Mouse (Mus musculus) limb, embryonic 15.5 days (tissue): ENCODE measurements around the gene Card9. TPM values are rescaled to one million over a fixed set of nuclear protein-coding genes. Genes with fewer than 3 reads are reported as not detected.

Source experiments
- ATAC-seq: fragments of 200-750 bp; cut with Nextera tagmentation; 2 replicates; pipeline ENCODE4 v1.8.0; 2017; ENCODE audit warnings: low read depth, moderate TSS enrichment; ENCODE audit not compliant: insufficient number of reproducible peaks, low FRiP score, low TSS enrichment
- H3K27ac ChIP-seq: fragments of 300-500 bp; sonication (generic); 2 replicates; pipeline ENCODE4 v1.5.1; 2015; ENCODE audit warnings: moderate library complexity, mild to moderate bottlenecking, inconsistent platforms
- H3K27me3 ChIP-seq: fragments of 300-500 bp; sonication (generic); 2 replicates; pipeline ENCODE4 v1.6.1; 2015; ENCODE audit warnings: inconsistent platforms
- H3K36me3 ChIP-seq: fragments of 300-500 bp; sonication (generic); 2 replicates; pipeline ENCODE4 v1.6.1; 2015; ENCODE audit warnings: inconsistent platforms
- H3K4me1 ChIP-seq: fragments of 300-500 bp; sonication (generic); 2 replicates; pipeline ENCODE4 v1.6.1; 2015; ENCODE audit warnings: inconsistent platforms
- H3K4me2 ChIP-seq: fragments of 300-500 bp; sonication (generic); 2 replicates; pipeline ENCODE4 v1.6.1; 2015; ENCODE audit warnings: mild to moderate bottlenecking, inconsistent platforms
- H3K4me3 ChIP-seq: fragments of 300-500 bp; sonication (generic); 2 replicates; pipeline ENCODE4 v1.5.1; 2015; ENCODE audit warnings: mild to moderate bottlenecking, inconsistent platforms
- H3K9ac ChIP-seq: fragments of 300-500 bp; sonication (generic); 2 replicates; pipeline ENCODE4 v1.6.1; 2015; ENCODE audit warnings: inconsistent platforms
- H3K9me3 ChIP-seq: fragments of 300-500 bp; sonication (generic); 2 replicates; pipeline ENCODE4 v1.6.1; 2016; ENCODE audit warnings: inconsistent platforms
- WGBS: fragments of 180-500 bp; shearing (Covaris S2); methylation state at CpG from one replicate; pipeline ENCODE4 v1.1.7; 2015; 5-methylcytosine and 5-hydroxymethylcytosine counted together
- polyA plus RNA-seq: library from polyadenylated mRNA; unstranded; fragments of >200 nt; fragmentation: Nextera tagmentation; extraction: Ambion mirVana; gene quantifications from 2 replicates; pipeline ENCODE4 v1.2.1, GENCODE M21; 2015

Gene Card9
- polyA plus RNA-seq: 0.83 and 1.1 TPM in 2 replicates

DNA sequence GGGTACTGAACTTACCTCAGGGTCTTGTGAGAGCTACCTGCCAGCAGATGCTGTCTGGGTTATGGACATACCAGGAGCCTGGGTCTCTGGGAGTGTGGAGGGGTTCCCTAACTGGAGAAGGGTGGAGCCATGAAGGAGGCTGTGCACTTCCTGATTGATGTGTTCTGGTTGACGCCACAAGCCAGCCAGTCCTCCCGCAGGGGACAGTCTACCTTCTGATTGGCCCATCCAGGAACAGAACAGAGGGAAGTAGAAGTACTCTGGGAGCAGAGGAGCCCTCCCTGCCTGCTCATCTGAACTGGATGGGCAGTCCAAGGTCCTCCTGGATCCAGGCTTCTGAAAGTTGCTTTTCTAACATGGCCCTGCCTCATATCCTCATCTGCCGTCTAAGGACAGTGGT lies at the start of gene Card9:
Gene Card9 (minus strand): TSS at position 147 of the 400 bp plus-strand sequence.
- ATAC-seq: no peak
- Histone ChIP-seq H3K9ac (no peak within 1 kb of the TSS), H3K4me1 (peaks cover 12% of the 10 kb centered on the region), H3K4me2 (no peak within 1 kb of the TSS), H3K27ac (no peak within 1 kb of the TSS), H3K9me3 (no peaks in the 10 kb centered on the region), H3K4me3 (no peak within 1 kb of the TSS), H3K27me3 (no peaks in the 10 kb centered on the region), H3K36me3 (peaks cover 38% of the 10 kb centered on the region)
- 46% methylated on average over 3 of the region's 3 CpGs for WGBS

DNA sequence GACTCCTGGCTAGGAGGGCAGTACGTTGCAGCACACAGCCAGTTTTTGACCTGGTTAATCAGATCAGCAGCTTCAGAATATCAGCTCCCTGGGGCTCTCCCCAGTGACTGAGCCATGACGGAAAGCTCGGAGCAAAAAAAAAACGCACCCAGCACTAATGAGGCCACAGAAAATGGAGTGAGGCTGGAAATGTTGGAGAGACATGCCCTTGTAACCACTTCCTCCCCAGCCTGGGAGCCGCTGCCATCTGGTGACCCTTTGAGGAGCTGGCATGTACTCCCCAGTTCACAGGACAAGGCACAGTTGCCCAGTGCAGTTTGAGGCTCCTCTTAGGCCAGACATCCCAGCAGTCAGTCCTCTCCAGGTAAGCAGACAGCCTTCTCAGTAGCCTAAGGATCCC lies 49.4 kb upstream of the Card9 start:
- Histone ChIP-seq H3K9me3 (no peaks in the 10 kb centered on the region), H3K27me3 (no peaks in the 10 kb centered on the region), H3K4me2 (no peak overlapping the region), H3K27ac (no peak overlapping the region), H3K9ac (no peak overlapping the region), H3K4me1 (peaks cover 34% of the 10 kb centered on the region), H3K36me3 (peaks cover 53% of the 10 kb centered on the region), H3K4me3 (no peak overlapping the region)
- ATAC-seq: no peak
- 71% methylated on average over 5 of the region's 5 CpGs for WGBS

GRCm38 (mm10) chr2:26409362-26409761 lies 48.6 kb upstream of the Card9 start:
- peaks cover 34% of the 10 kb centered on the region for H3K4me1 ChIP-seq
- H3K9ac ChIP-seq: no peak overlapping the region
- H3K4me3 ChIP-seq: peak overlapping the region; percentile 94
- H3K4me2 ChIP-seq: peak overlapping the region; percentile 90
- H3K9me3 ChIP-seq: no peaks in the 10 kb centered on the region
- no peak for ATAC-seq
- H3K27ac ChIP-seq: no peak overlapping the region
- 56% methylated on average over 3 of the region's 3 CpGs for WGBS
- H3K36me3 ChIP-seq: peaks cover 46% of the 10 kb centered on the region
- no peaks in the 10 kb centered on the region for H3K27me3 ChIP-seq

DNA sequence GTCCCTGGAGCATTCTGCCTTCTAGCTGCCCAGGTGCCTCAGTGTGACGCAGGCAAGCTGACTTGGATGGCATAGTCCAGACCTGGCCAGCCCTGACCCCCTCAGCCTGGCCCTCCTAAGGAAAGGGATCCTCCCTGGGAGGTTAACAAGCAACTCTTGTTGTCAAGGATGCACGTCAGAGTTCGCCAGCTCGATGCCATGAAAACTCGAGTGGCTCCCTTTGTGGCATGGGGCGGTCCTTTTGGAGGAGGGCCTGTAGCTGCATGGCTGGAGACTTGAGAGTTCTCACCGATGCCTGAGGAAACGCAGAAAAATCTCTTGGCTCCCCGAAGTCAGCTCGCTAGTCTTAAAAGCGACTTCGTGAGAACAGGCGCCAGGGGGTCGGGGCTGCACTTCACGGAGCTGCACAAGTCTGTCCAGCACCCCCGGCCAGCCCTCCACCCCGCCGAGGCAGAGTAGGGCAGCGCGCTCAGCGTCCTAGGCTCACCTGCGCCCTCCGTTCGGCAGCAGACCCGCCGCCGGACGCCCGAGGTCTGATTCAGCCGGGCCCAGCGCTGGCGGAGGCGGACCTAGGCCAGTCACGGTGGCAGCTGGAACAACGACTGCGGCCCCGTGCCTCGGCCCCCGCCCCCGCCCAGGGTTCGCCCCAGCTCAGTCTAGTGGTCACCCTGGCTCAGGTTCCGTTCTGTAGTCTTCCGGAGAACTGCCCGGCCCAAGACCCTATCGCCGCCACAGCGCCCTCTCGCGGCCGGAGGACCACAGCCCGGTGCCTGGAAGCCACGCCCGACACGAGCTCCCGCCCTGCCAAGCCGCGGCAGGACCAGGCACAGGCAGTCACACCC lies 48.0 kb upstream of the Card9 start, which contains the start of gene Inpp5e:
Gene Inpp5e (minus strand): TSS at position 689 of the 842 bp plus-strand sequence.
- Histone ChIP-seq H3K9me3 (no peaks in the 10 kb centered on the region), H3K4me1 (peaks cover 34% of the 10 kb centered on the region), H3K27me3 (no peaks in the 10 kb centered on the region), H3K4me2 (peak within 1 kb of the TSS; percentile 90), H3K27ac (peak within 1 kb of the TSS; percentile 82), H3K9ac (peak within 1 kb of the TSS; percentile 91), H3K36me3 (peaks cover 39% of the 10 kb centered on the region), H3K4me3 (peak within 1 kb of the TSS; percentile 94)
- ATAC-seq: peak; percentile 91
- under 1% methylated on average over 57 of the region's 57 CpGs for WGBS

DNA sequence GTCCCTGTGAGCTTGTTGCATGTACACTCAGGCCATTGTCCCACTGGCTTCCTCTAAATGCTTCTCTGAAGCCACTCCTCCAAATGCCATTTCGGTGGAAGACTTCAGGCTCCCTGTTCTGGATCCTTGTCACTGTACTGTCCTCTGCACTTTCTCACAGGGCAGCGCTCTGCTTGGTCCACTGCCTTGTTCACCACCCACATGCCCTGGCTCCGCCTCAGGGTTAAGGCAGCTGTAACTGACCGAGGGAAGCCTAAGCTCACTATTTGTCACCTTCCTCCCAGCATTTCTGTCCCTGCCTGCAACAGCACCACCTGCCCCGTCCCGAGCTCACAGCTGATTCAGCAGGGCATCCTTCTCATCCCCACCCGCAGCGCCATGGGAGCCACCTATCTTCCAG lies 42.6 kb upstream of the Card9 start:
- no peak overlapping the region for H3K9ac ChIP-seq
- H3K9me3 ChIP-seq: no peaks in the 10 kb centered on the region
- H3K4me1 ChIP-seq: peaks cover 28% of the 10 kb centered on the region
- no peak for ATAC-seq
- peaks cover 48% of the 10 kb centered on the region for H3K36me3 ChIP-seq
- 64% methylated on average over 8 of the region's 8 CpGs for WGBS
- no peak overlapping the region for H3K4me3 ChIP-seq
- no peak overlapping the region for H3K4me2 ChIP-seq
- H3K27me3 ChIP-seq: no peaks in the 10 kb centered on the region
- no peak overlapping the region for H3K27ac ChIP-seq

DNA sequence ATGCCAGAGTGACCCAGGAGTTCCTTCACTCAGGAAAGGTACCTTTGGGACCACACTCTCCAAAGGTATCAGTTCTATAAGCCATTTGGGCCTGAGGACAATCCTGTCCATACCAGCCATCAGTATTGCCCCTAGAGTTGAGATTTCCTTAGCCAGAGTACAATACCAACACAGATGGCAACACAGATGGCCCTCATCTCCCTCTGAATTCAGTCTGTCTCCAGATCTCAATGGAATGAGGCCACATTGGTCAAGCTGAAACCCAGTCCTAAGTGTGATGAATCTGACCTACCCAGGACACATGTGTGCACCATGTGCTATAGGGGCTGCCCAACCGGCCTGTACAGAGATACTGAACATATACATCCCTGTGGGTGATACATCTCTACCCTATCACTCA lies 41.5 kb upstream of the Card9 start:
- Histone ChIP-seq H3K4me3 (no peak overlapping the region), H3K9ac (no peak overlapping the region), H3K27ac (no peak overlapping the region), H3K9me3 (no peaks in the 10 kb centered on the region), H3K4me2 (no peak overlapping the region), H3K4me1 (peaks cover 17% of the 10 kb centered on the region), H3K36me3 (peaks cover 57% of the 10 kb centered on the region), H3K27me3 (no peaks in the 10 kb centered on the region)
- WGBS: 84% methylated on average over 1 of the region's 1 CpGs
- ATAC-seq: no peak

DNA sequence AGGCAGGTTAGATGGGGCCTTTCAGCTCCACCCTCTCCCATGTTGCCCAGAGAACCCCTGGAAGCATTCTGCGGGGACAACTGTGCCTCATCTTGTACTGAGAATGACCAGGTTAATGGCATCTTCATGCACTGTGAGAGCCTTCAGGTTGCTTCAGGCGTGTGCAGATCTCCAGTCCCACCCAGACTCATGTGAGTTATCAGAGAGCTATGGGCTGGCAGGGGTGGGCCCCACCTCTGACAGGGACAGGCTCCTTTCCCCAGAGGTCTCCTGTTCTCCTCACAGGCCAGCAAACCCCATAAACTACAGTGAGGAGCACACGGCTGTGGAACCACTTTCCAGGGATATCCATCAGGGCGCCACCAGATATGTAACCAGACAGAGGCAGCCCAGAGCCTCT lies 40.3 kb upstream of the Card9 start:
- 85% methylated on average over 4 of the region's 4 CpGs for WGBS
- Histone ChIP-seq H3K27me3 (no peaks in the 10 kb centered on the region), H3K4me2 (no peak overlapping the region), H3K9me3 (no peaks in the 10 kb centered on the region), H3K4me3 (no peak overlapping the region), H3K9ac (no peak overlapping the region), H3K27ac (no peak overlapping the region), H3K4me1 (peaks cover 5% of the 10 kb centered on the region), H3K36me3 (peaks cover 70% of the 10 kb centered on the region)
- ATAC-seq: no peak

GRCm38 (mm10) chr2:26400296-26400695 lies 39.6 kb upstream of the Card9 start:
- 88% methylated on average over 5 of the region's 5 CpGs for whole genome bisulfite sequencing
- Histone ChIP-seq H3K27ac (no peak overlapping the region), H3K4me2 (no peak overlapping the region), H3K9me3 (no peaks in the 10 kb centered on the region), H3K36me3 (peaks cover 77% of the 10 kb centered on the region), H3K27me3 (no peaks in the 10 kb centered on the region), H3K9ac (no peak overlapping the region), H3K4me3 (no peak overlapping the region), H3K4me1 (no peaks in the 10 kb centered on the region)
- no peak for ATAC-seq

DNA sequence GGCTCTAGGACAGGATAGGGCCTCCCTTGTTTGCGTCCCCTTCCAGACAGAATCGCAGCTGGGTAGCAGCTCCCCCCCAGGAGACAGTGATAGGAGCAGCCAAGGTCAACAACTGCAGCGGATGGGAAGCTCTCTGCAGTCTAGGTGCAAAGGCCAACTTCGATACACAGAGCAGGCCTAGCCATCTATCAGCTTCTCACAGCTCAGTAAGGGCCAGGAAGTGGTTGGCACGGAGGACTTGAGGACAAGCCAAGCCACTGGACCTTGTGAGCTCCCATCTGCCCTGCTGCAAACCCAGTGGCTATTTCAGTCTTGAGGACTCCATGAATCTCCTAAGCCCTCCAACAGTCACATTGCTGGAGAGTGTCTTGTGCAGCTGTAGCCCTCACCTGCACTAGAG lies 38.9 kb upstream of the Card9 start:
- Histone ChIP-seq H3K4me3 (no peak overlapping the region), H3K4me2 (no peak overlapping the region), H3K27ac (no peak overlapping the region), H3K4me1 (no peaks in the 10 kb centered on the region), H3K9ac (0 out of 2 replicates have a peak overlapping the region, but pooled peaks have one; percentile 2), H3K36me3 (peaks cover 84% of the 10 kb centered on the region), H3K9me3 (no peaks in the 10 kb centered on the region), H3K27me3 (no peaks in the 10 kb centered on the region)
- no peak for ATAC-seq
- 86% methylated on average over 5 of the region's 5 CpGs for WGBS

- H3K27me3 ChIP-seq: no peaks in the 10 kb centered on the region
- no peak overlapping the region for H3K4me2 ChIP-seq
- no peak overlapping the region for H3K27ac ChIP-seq
Measured at GRCm38 (mm10) chr2:26398978-26399377, 38.3 kb upstream of the Card9 start.

DNA sequence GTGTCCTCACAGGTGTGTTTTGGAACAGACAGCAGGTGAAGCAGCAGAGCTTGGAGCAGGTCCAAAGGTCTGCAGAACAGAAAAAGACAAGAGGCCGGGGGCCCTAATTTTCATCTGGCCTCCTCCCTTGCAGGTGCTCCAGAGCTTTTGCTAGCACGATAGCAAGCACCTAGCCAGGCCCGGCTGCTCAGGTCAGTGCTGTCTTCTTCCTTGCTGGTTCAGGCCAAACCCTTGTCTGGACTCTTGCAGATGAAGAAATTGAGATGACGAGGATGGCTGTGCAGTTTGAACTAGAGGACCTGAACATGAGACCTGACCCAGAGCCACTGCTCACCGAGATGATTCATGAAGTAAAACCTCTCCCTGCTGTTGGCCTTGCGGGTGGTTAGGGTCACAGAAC lies 30.9 kb upstream of the Card9 start:
- Histone ChIP-seq H3K27ac (no peak overlapping the region), H3K4me3 (no peak overlapping the region), H3K9ac (no peak overlapping the region), H3K9me3 (no peaks in the 10 kb centered on the region), H3K4me2 (no peak overlapping the region), H3K36me3 (peaks cover 74% of the 10 kb centered on the region), H3K27me3 (no peaks in the 10 kb centered on the region), H3K4me1 (peaks cover 21% of the 10 kb centered on the region)
- 93% methylated on average over 6 of the region's 6 CpGs for WGBS
- no peak for ATAC-seq

More at GRCm38 (mm10) chr2:26398978-26399377, 38.3 kb upstream of the Card9 start:
- Histone ChIP-seq H3K9me3 (no peaks in the 10 kb centered on the region), H3K4me1 (no peaks in the 10 kb centered on the region), H3K9ac (no peak overlapping the region), H3K36me3 (peaks cover 90% of the 10 kb centered on the region), H3K4me3 (no peak overlapping the region)
- WGBS: 86% methylated on average over 8 of the region's 8 CpGs
- no peak for ATAC-seq

- Histone ChIP-seq H3K4me1 (peaks cover 21% of the 10 kb centered on the region), H3K4me3 (no peak overlapping the region), H3K9me3 (no peaks in the 10 kb centered on the region), H3K4me2 (no peak overlapping the region), H3K27ac (no peak overlapping the region), H3K27me3 (no peaks in the 10 kb centered on the region), H3K36me3 (peaks cover 74% of the 10 kb centered on the region), H3K9ac (no peak overlapping the region)
- 82% methylated on average over 3 of the region's 3 CpGs for WGBS
- ATAC-seq: no peak
Measured at GRCm38 (mm10) chr2:26390954-26391353, 30.2 kb upstream of the Card9 start.
